Mouse (Mus musculus) kidney, postnatal 36 days (tissue): ENCODE results near the gene Arhgef17.
A peak's percentile ranks its signal among the peaks of the same experiment; 100 is the strongest.
"Not testable (repeated sequence)": the region's sequence is repeated elsewhere in the genome, so short reads cannot be mapped to it uniquely, and the experiment has no call there.

ENCODE experiments used
- DNase-seq, 2 experiments: peaks; one replicate each; pipeline ENCODE4 v3.0.0; 2021 to 2022; ENCODE audit warnings: mixed read lengths in 2 of 2

Gene Arhgef17

DNA sequence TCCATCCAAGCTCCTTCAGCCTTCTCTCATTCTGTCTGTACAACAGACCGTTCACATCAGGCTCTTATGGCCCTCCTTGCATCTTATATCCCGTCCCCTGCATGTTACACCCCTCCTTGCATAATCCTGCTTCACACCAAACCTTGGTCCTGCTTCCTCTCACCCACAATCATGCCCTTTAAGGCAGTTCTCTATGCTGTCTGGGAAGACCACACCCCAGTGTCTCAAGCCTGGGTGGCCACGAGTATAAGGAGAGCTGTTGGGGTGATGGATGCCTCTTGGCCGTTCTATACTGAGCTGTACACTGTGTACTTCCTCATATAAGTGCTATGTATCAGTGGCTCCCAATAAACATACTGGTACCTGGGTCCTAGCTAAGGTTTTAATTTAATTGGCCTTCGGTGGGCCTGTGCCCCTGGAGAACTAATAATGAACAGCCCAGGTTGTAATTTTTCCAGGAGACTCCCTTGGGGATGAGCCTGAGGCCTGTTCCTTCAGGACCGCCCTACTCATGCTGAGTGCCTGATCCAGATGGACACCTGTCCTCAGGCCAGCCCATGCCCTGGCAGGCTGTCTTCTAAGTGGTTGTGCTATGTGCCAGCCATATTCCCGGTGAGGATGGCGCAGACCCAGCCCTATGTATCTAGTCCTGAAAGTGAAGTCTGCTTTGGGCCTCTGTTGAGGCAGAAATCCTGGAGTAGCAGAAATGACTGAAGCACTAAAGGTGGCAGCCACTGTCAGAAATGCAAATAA, 61.9 kb downstream of the Arhgef17 start:
- DNase-seq, result no peak

DNA sequence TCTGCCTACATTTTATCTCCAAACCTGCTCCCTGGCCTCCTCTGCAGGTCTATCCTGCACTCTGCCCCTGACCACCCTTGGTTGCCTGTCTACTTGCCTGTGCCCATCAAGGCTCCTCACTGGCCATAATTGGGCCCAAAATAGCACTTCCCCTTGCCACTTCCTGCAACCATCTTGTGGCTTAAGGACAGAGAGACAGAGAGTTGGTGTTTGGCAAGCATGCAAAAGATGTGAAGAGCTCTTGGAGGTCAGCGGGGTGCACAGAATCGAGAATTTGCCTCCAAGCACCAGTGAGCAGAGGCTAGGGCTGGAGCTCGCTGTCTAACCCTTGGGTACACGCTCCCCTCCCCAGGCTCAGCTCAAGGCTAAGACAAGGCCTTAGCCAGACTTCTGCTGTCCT, 63.4 kb downstream of the Arhgef17 start:
- no peak for DNase-seq

GRCm38 (mm10) chr7:100867561-100867960, 64.3 kb downstream of the Arhgef17 start:
- no peak for DNase-seq

DNA sequence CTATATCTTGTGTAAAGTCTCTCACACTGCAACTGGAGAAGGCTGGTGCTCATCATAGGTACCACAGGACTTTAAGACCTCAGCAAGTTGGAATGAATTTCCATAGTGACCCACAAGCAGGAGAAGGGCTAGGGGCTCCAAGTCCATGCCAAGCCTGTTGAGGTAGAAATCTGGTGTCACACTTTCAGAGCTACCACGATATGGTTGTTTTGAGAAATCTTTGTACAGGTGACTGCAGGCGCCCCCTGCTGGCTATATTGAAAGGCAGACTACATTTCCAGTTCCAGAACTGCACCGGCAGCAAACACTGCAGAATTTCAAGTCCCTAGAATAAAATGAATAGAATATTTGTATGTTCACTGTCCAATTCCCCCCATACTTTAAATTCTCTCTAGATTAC, 65.2 kb downstream of the Arhgef17 start:
- DNase-seq, result peak; percentile 68 to 88

- peak; percentile 92 to 96 for DNase-seq
Observed at GRCm38 (mm10) chr7:100862828-100863638, 68.9 kb downstream of the Arhgef17 start, which contains the start of gene Relt. Relt (minus strand) TSS chr7:100863446.

DNA sequence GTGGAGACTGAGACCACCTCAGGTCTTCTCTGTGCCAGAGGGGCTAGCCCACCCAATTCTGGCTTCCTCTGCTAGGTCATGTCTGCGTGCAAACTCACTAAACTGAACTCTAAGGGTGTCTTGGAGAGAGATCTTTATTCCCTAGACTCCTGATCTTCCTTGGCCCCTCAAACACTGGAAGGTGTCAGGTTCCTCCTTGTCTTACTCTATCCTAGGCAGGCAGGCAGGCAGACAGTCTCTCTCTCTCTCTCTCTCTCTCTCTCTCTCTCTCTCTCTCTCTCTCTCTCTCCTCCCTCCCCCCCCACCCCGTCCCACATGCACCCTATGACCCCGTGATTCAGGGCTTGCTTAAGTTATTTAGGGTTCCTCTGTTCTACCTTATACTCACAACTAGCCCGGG, 69.6 kb downstream of the Arhgef17 start:
- DNase-seq, result no peak

DNA sequence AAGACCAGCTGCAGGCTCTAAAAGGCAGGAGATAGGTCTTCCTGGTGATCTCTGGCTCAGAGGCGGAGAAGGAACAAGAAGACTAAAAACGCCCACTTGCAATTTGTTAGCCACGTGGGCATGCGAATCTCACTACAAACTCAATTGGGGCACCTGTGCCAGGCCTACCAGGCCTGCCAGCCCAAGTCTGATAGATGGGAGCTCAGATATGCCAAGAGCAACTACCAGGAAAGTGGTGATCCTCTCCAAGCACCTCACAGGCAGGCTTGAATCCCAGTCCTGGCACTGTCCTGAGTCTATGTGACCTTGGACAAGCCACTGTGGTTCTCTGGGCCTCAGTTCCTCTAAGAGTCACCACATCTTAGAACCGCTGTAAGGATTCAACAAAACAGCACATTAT, 70.7 kb downstream of the Arhgef17 start:
- DNase-seq, result no peak

DNA sequence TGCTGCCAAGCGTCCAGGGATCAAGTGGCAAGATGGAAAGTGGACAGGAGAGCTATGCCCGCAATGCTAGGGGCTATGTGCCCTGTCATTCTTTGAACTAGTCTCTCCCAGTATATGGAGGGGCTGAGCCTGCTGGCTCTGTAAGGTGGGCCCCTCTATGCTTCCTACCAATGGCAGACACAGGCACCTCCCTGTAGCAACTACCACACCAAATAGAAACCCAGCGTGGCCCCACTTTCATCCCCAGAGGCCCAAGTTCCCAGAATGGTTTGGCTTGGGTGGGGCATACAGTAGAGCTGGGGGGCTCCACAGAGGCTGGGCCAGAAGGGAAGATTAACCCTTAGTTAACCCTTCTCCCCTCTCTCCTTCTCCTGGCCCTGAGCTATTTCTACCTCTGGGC, 71.5 kb downstream of the Arhgef17 start:
- no peak for DNase-seq

- DNase-seq, result peak; percentile 35 to 53
Observed at GRCm38 (mm10) chr7:100855795-100856573, 75.9 kb downstream of the Arhgef17 start.

DNA sequence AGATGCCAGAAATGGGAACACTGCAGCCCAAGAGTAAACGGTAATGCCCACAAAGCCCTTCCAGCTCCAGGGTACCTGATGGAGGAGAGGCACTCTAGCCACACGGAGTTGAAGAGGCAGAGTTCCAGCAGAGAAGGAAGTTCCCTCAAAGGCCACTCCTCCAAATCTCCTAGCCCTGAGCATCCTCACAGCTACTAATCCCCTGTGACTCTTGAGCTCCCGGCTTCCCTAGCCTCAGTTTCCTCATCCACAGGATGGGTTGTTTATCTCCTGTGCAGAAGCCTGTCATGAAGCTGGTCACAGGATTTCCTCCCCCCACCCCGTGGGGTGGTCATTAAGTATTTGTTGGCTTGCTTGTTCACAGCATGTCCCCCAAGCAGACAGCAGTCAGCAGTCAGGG, 76.6 kb downstream of the Arhgef17 start:
- DNase-seq, result no peak

- DNase-seq, result no peak
Observed at GRCm38 (mm10) chr7:100854861-100855260, 77.0 kb downstream of the Arhgef17 start.

GRCm38 (mm10) chr7:100854137-100854814, 77.6 kb downstream of the Arhgef17 start:
- DNase-seq, result no peak

DNA sequence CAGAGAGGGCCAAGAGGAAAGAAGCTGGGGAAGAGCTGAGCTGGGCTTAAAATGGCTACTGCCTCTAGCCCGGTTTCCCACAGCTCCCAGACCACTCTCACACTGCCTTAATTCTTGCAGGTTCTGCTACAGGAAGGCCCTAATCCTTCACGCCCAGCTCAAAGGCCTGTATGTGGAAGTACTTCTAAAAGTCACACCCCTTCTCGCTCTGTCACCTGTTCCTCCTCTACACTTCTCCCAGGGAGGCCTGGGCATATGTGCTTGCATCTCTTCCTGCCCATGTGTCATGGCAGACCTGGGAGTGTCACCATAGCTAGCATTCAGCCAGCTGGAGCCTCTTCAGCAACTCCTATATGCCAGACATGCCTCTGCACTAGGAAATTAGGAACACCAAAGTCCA, 78.5 kb downstream of the Arhgef17 start:
- DNase-seq, result no peak

DNA sequence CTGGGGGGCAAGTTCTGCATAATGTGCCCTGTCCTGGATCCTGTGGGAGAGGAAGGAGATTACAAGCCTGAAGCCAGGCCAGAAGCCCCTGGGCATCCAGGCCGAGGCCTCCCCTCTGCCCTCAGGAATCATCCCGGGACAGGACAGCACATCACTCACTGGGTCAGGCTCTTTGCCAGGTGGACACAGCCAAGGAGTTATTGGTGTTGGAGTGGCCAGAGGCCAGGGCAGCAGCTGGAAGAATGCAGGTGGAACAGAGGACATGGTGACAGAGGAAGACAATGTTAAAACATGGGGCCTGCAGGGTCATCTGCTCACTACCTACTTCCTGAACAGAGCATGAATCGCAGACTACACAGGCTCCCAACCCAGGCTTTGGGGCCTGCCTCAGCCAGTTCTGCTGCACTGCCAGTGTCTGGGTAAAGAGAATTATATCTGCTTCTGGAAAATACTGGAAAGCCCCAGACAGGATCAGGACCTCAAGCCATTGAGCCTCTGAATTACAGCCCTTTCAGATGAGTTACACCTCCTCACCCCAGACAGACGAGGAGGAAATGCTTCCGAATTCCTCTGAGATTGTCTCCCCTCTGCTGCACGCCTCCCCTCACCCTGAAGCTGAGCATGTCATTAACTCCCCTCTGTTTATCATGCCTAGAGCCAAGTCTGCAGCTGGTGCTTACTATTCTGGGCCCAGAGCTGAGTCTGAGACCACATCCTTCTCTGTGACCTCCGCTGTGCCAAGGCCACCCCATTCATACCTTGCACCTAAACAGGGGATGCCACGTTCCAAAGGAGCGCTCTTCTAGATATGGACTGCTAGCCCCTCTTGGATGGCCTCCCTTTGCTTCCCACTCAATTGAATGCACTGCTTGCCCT, 80.2 kb downstream of the Arhgef17 start:
- DNase-seq, result peak in 1 of 2 experiments; percentile 29

DNA sequence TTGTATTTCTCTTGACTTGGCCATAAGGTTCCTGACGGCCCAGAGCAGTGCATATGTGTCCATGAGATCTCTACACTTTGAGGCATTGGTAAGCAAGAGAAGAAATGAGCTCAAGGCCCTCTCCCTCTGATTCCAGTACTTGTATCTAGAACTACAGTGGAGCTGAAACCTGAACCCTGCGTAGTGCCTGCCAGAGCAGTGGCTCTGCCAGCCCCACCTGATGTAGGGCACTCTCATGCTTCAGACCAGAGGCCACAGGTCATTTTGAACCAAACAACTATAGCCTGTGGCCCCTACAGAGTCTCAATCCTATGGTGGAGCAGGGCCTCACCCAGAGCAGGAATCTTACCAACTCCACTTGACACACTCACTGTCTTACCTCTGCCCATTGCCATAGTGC, 82.4 kb downstream of the Arhgef17 start:
- DNase-seq, result no peak

- DNase-seq, result peak; percentile 79 to 91
Observed at GRCm38 (mm10) chr7:100848744-100849143, 83.2 kb downstream of the Arhgef17 start.

DNA sequence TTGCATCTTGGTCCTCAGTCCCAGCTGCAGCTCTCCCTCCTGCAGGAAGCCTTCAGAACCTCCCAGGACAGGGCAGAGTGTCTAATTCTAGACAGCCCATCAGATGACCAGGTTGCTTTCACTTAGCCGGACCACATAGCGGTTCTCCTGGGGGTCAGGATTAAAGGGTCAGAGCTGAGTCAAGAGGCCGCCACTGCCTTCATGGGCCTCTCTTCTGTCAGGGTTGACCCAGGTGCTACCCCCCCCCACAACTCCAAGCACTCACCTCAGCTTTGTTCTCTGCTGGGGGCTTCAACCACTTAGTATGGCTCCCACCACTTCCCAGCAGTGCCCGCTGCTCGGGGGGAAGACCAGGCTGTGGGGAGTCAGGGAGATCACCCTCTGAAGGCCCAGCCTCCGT, 84.8 kb downstream of the Arhgef17 start:
- DNase-seq, result no peak

GRCm38 (mm10) chr7:100846033-100846432, 85.9 kb downstream of the Arhgef17 start:
- not testable (repeated sequence) for DNase-seq

GRCm38 (mm10) chr7:100845412-100845811, 86.5 kb downstream of the Arhgef17 start:
- DNase-seq, result peak; percentile 45 to 60

- no peak for DNase-seq
Observed at GRCm38 (mm10) chr7:100845026-100845400, 86.9 kb downstream of the Arhgef17 start.

DNA sequence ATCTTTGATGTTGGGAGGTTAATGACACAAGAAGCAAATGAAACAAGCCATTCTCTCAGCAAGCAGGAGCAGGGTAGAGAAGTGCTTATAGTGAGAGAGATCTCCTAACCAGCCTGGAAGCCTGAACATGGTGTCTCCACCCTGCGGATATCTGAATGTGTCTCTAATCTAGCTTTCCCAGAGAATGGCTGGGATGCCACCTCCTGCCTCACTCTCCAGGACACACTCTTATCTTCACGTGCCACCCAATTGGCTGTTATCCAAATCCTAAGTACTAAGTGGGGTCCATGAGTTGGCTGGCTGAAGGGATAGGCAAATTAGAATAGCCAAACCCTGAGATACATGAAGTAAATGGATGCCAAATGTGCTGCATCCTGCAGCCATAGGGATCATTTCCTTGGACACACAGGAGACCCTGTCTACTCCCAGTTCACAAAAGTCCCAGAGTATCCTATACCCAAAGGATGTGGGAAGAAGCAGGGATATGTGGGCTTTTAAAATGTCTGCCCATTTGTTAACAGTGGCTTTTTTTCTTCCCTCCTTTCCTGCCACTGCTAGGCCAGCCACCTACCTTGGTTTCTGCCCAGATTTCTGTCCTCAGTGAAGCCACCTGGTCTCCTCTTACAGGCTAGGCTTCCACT, 87.4 kb downstream of the Arhgef17 start:
- no peak for DNase-seq
